Mouse (Mus musculus): ENCODE measurements around the gene Bach1. TPM values are rescaled to one million over a fixed set of nuclear protein-coding genes. Genes with fewer than 3 reads are reported as not detected.
A peak's percentile ranks its signal among the peaks of the same experiment; 100 is the strongest.

Gene Bach1
- polyA plus RNA-seq, 1 experiment from 2014 or later = 9.8 TPM

- Histone ChIP-seq H3K4me3 (ENCODE audit: low read length) (no peak overlapping the region), H3K9me3 (replicated peaks; ENCODE audit: control insufficient read depth, low read length) (no peaks in the 10 kb centered on the region), H3K4me2 (ENCODE audit: low read depth, low read length) (no peak overlapping the region), H3K27ac (ENCODE audit: low read length) (no peak overlapping the region), H3K36me3 (ENCODE audit: control insufficient read depth, insufficient read depth) (no peaks in the 10 kb centered on the region), H3K27me3 (ENCODE audit: control insufficient read depth, insufficient read depth, low read length) (no peaks in the 10 kb centered on the region), H3K4me1 (ENCODE audit: control insufficient read depth, insufficient read depth, low read length) (peaks cover 45% of the 10 kb centered on the region), H3K9ac (ENCODE audit: low read length) (no peak overlapping the region)
- no peak for ATAC-seq (replicated peaks; ENCODE audit: extremely low read depth, insufficient read depth, low FRiP score)
- 75% methylated on average over 2 of the region's 2 CpGs for WGBS
Measured at GRCm38 (mm10) chr16:87701891-87702290, 3.1 kb downstream of the Bach1 start.

GRCm38 (mm10) chr16:87702881-87703280 is 4.1 kb downstream of the Bach1 start:
- no peak overlapping the region for H3K27ac ChIP-seq (ENCODE audit: low read length)
- WGBS = 93% methylated on average over 5 of the region's 5 CpGs
- no peaks in the 10 kb centered on the region for H3K27me3 ChIP-seq (ENCODE audit: control insufficient read depth, insufficient read depth, low read length)
- no peaks in the 10 kb centered on the region for H3K9me3 ChIP-seq (replicated peaks; ENCODE audit: control insufficient read depth, low read length)
- ATAC-seq (replicated peaks; ENCODE audit: extremely low read depth, insufficient read depth, low FRiP score) = no peak
- H3K4me1 ChIP-seq (ENCODE audit: control insufficient read depth, insufficient read depth, low read length) = peaks cover 45% of the 10 kb centered on the region
- no peaks in the 10 kb centered on the region for H3K36me3 ChIP-seq (ENCODE audit: control insufficient read depth, insufficient read depth)
- no peak overlapping the region for H3K4me3 ChIP-seq (ENCODE audit: low read length)
- no peak overlapping the region for H3K9ac ChIP-seq (ENCODE audit: low read length)
- H3K4me2 ChIP-seq (ENCODE audit: low read depth, low read length) = no peak overlapping the region

GRCm38 (mm10) chr16:87704225-87704624 is 5.5 kb downstream of the Bach1 start:
- no peak overlapping the region for H3K9ac ChIP-seq (ENCODE audit: low read length)
- 54% methylated on average over 5 of the region's 5 CpGs for WGBS
- ATAC-seq (replicated peaks; ENCODE audit: extremely low read depth, insufficient read depth, low FRiP score) = no peak
- no peaks in the 10 kb centered on the region for H3K9me3 ChIP-seq (replicated peaks; ENCODE audit: control insufficient read depth, low read length)
- H3K27me3 ChIP-seq (ENCODE audit: control insufficient read depth, insufficient read depth, low read length) = no peaks in the 10 kb centered on the region
- H3K4me1 ChIP-seq (ENCODE audit: control insufficient read depth, insufficient read depth, low read length) = peaks cover 53% of the 10 kb centered on the region
- no peak overlapping the region for H3K4me2 ChIP-seq (ENCODE audit: low read depth, low read length)
- H3K4me3 ChIP-seq (ENCODE audit: low read length) = no peak overlapping the region
- H3K36me3 ChIP-seq (ENCODE audit: control insufficient read depth, insufficient read depth) = no peaks in the 10 kb centered on the region
- no peak overlapping the region for H3K27ac ChIP-seq (ENCODE audit: low read length)

- Histone ChIP-seq H3K9ac (ENCODE audit: low read length) (no peak overlapping the region), H3K9me3 (replicated peaks; ENCODE audit: control insufficient read depth, low read length) (no peaks in the 10 kb centered on the region), H3K4me1 (ENCODE audit: control insufficient read depth, insufficient read depth, low read length) (peaks cover 52% of the 10 kb centered on the region), H3K27ac (ENCODE audit: low read length) (no peak overlapping the region), H3K4me2 (ENCODE audit: low read depth, low read length) (peak overlapping the region; percentile 1; the same call in 1 of the 2 replicates), H3K36me3 (ENCODE audit: control insufficient read depth, insufficient read depth) (no peaks in the 10 kb centered on the region), H3K4me3 (ENCODE audit: low read length) (no peak overlapping the region), H3K27me3 (ENCODE audit: control insufficient read depth, insufficient read depth, low read length) (no peaks in the 10 kb centered on the region)
- 24% methylated on average over 19 of the region's 19 CpGs for WGBS
- ATAC-seq (replicated peaks; ENCODE audit: extremely low read depth, insufficient read depth, low FRiP score) = peak; percentile 42; the same call in 1 of the 2 replicates
Measured at GRCm38 (mm10) chr16:87705892-87706589, 7.3 kb downstream of the Bach1 start.

DNA sequence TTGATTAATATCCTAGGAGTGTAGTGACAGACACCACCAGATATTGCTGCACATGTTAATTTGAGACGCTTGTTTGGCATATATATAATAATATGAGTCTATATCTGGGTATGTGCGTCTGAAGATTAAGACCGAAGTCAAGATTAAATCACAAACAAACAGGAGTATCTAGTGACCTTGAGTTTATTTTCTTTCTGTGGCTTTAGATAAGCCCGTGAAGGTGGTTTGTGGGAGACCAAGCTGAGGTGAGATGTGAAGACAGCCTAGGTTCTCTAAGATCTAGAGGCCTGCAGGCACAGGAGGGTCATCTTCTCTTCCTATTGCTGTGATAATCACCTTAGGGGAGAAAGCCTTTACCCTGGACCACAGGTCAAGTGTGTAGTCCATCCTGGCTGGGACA is 8.6 kb downstream of the Bach1 start:
- ATAC-seq (replicated peaks; ENCODE audit: extremely low read depth, insufficient read depth, low FRiP score) = no peak
- H3K27ac ChIP-seq (ENCODE audit: low read length) = no peak overlapping the region
- H3K36me3 ChIP-seq (ENCODE audit: control insufficient read depth, insufficient read depth) = no peaks in the 10 kb centered on the region
- H3K4me3 ChIP-seq (ENCODE audit: low read length) = no peak overlapping the region
- no peaks in the 10 kb centered on the region for H3K9me3 ChIP-seq (replicated peaks; ENCODE audit: control insufficient read depth, low read length)
- no peaks in the 10 kb centered on the region for H3K27me3 ChIP-seq (ENCODE audit: control insufficient read depth, insufficient read depth, low read length)
- no peak overlapping the region for H3K4me2 ChIP-seq (ENCODE audit: low read depth, low read length)
- peaks cover 50% of the 10 kb centered on the region for H3K4me1 ChIP-seq (ENCODE audit: control insufficient read depth, insufficient read depth, low read length)
- no peak overlapping the region for H3K9ac ChIP-seq (ENCODE audit: low read length)
- WGBS = 58% methylated on average over 4 of the region's 4 CpGs

- H3K9me3 ChIP-seq (replicated peaks; ENCODE audit: control insufficient read depth, low read length) = no peaks in the 10 kb centered on the region
- ATAC-seq (replicated peaks; ENCODE audit: extremely low read depth, insufficient read depth, low FRiP score) = no peak
- H3K4me1 ChIP-seq (ENCODE audit: control insufficient read depth, insufficient read depth, low read length) = peaks cover 50% of the 10 kb centered on the region
- WGBS = 66% methylated on average over 5 of the region's 5 CpGs
- H3K4me3 ChIP-seq (ENCODE audit: low read length) = no peak overlapping the region
- H3K27me3 ChIP-seq (ENCODE audit: control insufficient read depth, insufficient read depth, low read length) = no peaks in the 10 kb centered on the region
- no peak overlapping the region for H3K9ac ChIP-seq (ENCODE audit: low read length)
- no peak overlapping the region for H3K4me2 ChIP-seq (ENCODE audit: low read depth, low read length)
- H3K36me3 ChIP-seq (ENCODE audit: control insufficient read depth, insufficient read depth) = no peaks in the 10 kb centered on the region
- H3K27ac ChIP-seq (ENCODE audit: low read length) = no peak overlapping the region
Measured at GRCm38 (mm10) chr16:87708570-87708969, 9.8 kb downstream of the Bach1 start.

GRCm38 (mm10) chr16:87709144-87709543 is 10.4 kb downstream of the Bach1 start:
- Histone ChIP-seq H3K9me3 (replicated peaks; ENCODE audit: control insufficient read depth, low read length) (no peaks in the 10 kb centered on the region), H3K9ac (ENCODE audit: low read length) (no peak overlapping the region), H3K36me3 (ENCODE audit: control insufficient read depth, insufficient read depth) (no peaks in the 10 kb centered on the region), H3K4me2 (ENCODE audit: low read depth, low read length) (no peak overlapping the region), H3K4me1 (ENCODE audit: control insufficient read depth, insufficient read depth, low read length) (peaks cover 46% of the 10 kb centered on the region), H3K27me3 (ENCODE audit: control insufficient read depth, insufficient read depth, low read length) (no peaks in the 10 kb centered on the region), H3K4me3 (ENCODE audit: low read length) (no peak overlapping the region), H3K27ac (ENCODE audit: low read length) (no peak overlapping the region)
- whole genome bisulfite sequencing = 38% methylated on average over 5 of the region's 5 CpGs
- ATAC-seq (replicated peaks; ENCODE audit: extremely low read depth, insufficient read depth, low FRiP score) = no peak

DNA sequence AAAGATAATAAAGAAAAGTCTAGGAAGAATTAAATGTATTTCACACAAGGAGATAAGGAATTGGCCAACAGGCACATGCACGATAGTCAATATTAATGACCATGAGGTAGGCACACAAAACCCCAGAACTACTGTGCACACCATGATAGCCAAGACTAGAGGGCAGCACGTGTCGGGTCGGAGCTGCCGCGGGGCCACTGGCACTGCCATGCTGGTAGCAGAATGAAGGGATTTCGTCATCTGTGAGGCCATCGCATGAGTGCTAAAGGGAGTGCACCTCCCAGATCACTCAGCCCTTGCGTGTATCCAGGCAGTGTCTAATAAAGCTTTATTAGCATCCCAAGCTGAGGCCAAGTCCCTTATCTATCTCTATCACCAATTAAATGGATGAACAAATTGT is 11.2 kb downstream of the Bach1 start:
- Histone ChIP-seq H3K9me3 (replicated peaks; ENCODE audit: control insufficient read depth, low read length) (no peaks in the 10 kb centered on the region), H3K4me3 (ENCODE audit: low read length) (no peak overlapping the region), H3K27ac (ENCODE audit: low read length) (no peak overlapping the region), H3K36me3 (ENCODE audit: control insufficient read depth, insufficient read depth) (no peaks in the 10 kb centered on the region), H3K9ac (ENCODE audit: low read length) (no peak overlapping the region), H3K4me2 (ENCODE audit: low read depth, low read length) (no peak overlapping the region), H3K4me1 (ENCODE audit: control insufficient read depth, insufficient read depth, low read length) (peaks cover 46% of the 10 kb centered on the region), H3K27me3 (ENCODE audit: control insufficient read depth, insufficient read depth, low read length) (no peaks in the 10 kb centered on the region)
- no peak for ATAC-seq (replicated peaks; ENCODE audit: extremely low read depth, insufficient read depth, low FRiP score)
- WGBS = 96% methylated on average over 9 of the region's 9 CpGs

- H3K27me3 ChIP-seq (ENCODE audit: control insufficient read depth, insufficient read depth, low read length) = no peaks in the 10 kb centered on the region
- peaks cover 45% of the 10 kb centered on the region for H3K4me1 ChIP-seq (ENCODE audit: control insufficient read depth, insufficient read depth, low read length)
- 87% methylated on average over 2 of the region's 2 CpGs for WGBS
- H3K27ac ChIP-seq (ENCODE audit: low read length) = no peak overlapping the region
- H3K36me3 ChIP-seq (ENCODE audit: control insufficient read depth, insufficient read depth) = no peaks in the 10 kb centered on the region
- ATAC-seq (replicated peaks; ENCODE audit: extremely low read depth, insufficient read depth, low FRiP score) = no peak
- H3K4me3 ChIP-seq (ENCODE audit: low read length) = no peak overlapping the region
- H3K9me3 ChIP-seq (replicated peaks; ENCODE audit: control insufficient read depth, low read length) = no peaks in the 10 kb centered on the region
- no peak overlapping the region for H3K9ac ChIP-seq (ENCODE audit: low read length)
- no peak overlapping the region for H3K4me2 ChIP-seq (ENCODE audit: low read depth, low read length)
Measured at GRCm38 (mm10) chr16:87711961-87712360, 13.2 kb downstream of the Bach1 start.
